Mouse (Mus musculus): Measurements from ENCODE around the gene Heatr6.

DNA sequence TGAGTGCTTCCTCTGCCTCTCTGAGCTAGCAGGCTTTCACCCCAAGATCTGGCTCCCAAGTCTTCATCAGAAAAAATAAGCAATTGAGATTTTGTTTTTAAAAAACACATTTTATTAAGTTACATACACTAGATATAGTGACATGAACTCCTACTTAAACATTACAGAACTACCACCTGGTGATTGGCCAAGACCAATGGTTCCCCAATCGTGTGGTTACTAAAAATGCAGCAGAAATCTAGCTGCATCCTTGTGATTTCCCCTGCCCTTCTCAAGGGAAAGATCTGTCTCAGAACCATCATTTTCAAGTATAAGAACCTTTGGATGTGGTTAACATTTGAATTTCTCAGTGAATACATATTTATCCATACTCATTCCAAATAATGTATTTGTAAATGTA is 19.3 kb upstream of the Heatr6 start:
- no peak for TF ChIP-seq CTCF (IDR thresholded peaks at IDR 0.05; ENCODE audit: control insufficient read depth, insufficient read depth, low read length)
- no peak for TF ChIP-seq POLR2A (IDR thresholded peaks at IDR 0.05; ENCODE audit: borderline replicate concordance, control insufficient read depth, low read depth, low read length)

All from bone marrow, adult 2 months (tissue).